Mouse (Mus musculus) stomach, postnatal 0 days (tissue): ENCODE measurements around the gene Ly86.

Source experiments
- CTCF ChIP-seq: IDR thresholded peaks from 2 replicates; pipeline ENCODE4 v1.5.1; 2016; ENCODE audit warnings: antibody characterized with exemption, low read depth, mild to moderate bottlenecking, moderate library complexity
- EP300 ChIP-seq: optimal IDR thresholded peaks from 2 replicates; pipeline ENCODE3; 2016; ENCODE audit warnings: antibody characterized with exemption

GRCm38 (mm10) chr13:37423416-37423815 is 78.4 kb downstream of the Ly86 start:
- TF ChIP-seq CTCF (no peak), EP300 (no peak)
